Mouse (Mus musculus) heart, adult 2 months (tissue): ENCODE measurements around the gene Mpv17l2. TPM values are rescaled to one million over a fixed set of nuclear protein-coding genes. Genes with fewer than 3 reads are reported as not detected.

Experiments used
- DNase-seq, 2 experiments: peaks; one replicate each; pipeline ENCODE4 v3.0.0; 2021
- H3K27ac ChIP-seq: fragments of 200-600 bp; 2 replicates; pipeline ENCODE4 v1.8.1; 2022
- H3K27me3 ChIP-seq: fragments of 200-500 bp; 2 replicates; pipeline ENCODE4 v1.6.1; 2012; ENCODE audit warnings: mild to moderate bottlenecking, low read length, inconsistent platforms, mixed read lengths; ENCODE audit not compliant: control insufficient read depth, insufficient read depth
- H3K36me3 ChIP-seq: fragments of 200-500 bp; 2 replicates; pipeline ENCODE4 v1.6.1; 2012; ENCODE audit warnings: low read length, inconsistent platforms; ENCODE audit not compliant: control insufficient read depth, insufficient read depth
- H3K4me1 ChIP-seq: fragments of 200-500 bp; 2 replicates; pipeline ENCODE4 v1.6.1; 2011; ENCODE audit warnings: low read length; ENCODE audit not compliant: control insufficient read depth, insufficient read depth
- H3K4me3 ChIP-seq: fragments of 200-600 bp; 2 replicates; pipeline ENCODE4 v1.8.1; 2022
- H3K79me2 ChIP-seq: fragments of 200-500 bp; replicated peaks from 2 replicates; pipeline ENCODE4 v1.6.1; 2012; ENCODE audit warnings: mild to moderate bottlenecking, inconsistent platforms, low read length, moderate library complexity, mixed read lengths; ENCODE audit not compliant: control insufficient read depth, insufficient read depth
- H3K9ac ChIP-seq: fragments of 200-500 bp; 2 replicates; pipeline ENCODE4 v1.6.1; 2012; ENCODE audit warnings: low read depth, mild to moderate bottlenecking, control low read depth, inconsistent platforms, low read length, mixed read lengths
- CTCF ChIP-seq: fragments of 200-600 bp; IDR thresholded peaks from 2 replicates; pipeline ENCODE4 v1.8.1; 2022; ENCODE audit warnings: antibody characterized with exemption, mild to moderate bottlenecking, moderate library complexity
- EP300 ChIP-seq: fragments of 200-500 bp; IDR thresholded peaks from 2 replicates; pipeline ENCODE4 v1.6.1; 2011; ENCODE audit warnings: low read depth, low read length, control low read depth; ENCODE audit not compliant: insufficient read depth
- POLR2A ChIP-seq: fragments of 200-500 bp; IDR thresholded peaks from 2 replicates; pipeline ENCODE4 v1.6.1; 2011; ENCODE audit warnings: mild to moderate bottlenecking, low read depth, low read length, control low read depth; ENCODE audit not compliant: insufficient read depth
- WGBS: fragments of 180-500 bp; shearing (Covaris S2); methylation state at CpG from one replicate; pipeline ENCODE4 v1.1.7; 2018; 5-methylcytosine and 5-hydroxymethylcytosine counted together
- intact Hi-C: fragments of 180-260 bp; cut with DNase I; formaldehyde crosslinking; loops from one replicate; pipeline ENCODE4 v1.15.1; 2025
- polyA plus RNA-seq: library from polyadenylated mRNA; depleted of rRNA; stranded (reverse); fragments of >200 nt; gene quantifications from 2 replicates; pipeline ENCODE4 v1.2.3, GENCODE M21; 2012
- total RNA-seq, 2 experiments: library from RNA; stranded (reverse); gene quantifications; 2 replicates each; pipeline ENCODE4 v1.2.3; 2021

Gene Mpv17l2
- total and polyA plus RNA-seq, 3 experiments, result 21.7 to 32.2 (median 29.1) TPM

- WGBS, result 86% methylated on average over 7 of the region's 7 CpGs
- Histone ChIP-seq H3K4me3 (no peak overlapping the region), H3K27me3 (no peaks in the 10 kb centered on the region), H3K79me2 (no peaks in the 10 kb centered on the region; the same call in none of the 2 replicates), H3K27ac (no peak overlapping the region), H3K36me3 (no peaks in the 10 kb centered on the region), H3K4me1 (peaks cover 11% of the 10 kb centered on the region), H3K9ac (no peak overlapping the region)
- no peak for DNase-seq
- no peak for TF ChIP-seq CTCF
- intact Hi-C loops, result loop anchor here (10.0 kb wide), 1 partner anchor 246 kb away; the partner anchor contains the start of genes Fkbp8 and Kxd1
Observed at GRCm38 (mm10) chr8:70771217-70771616, 10.5 kb upstream of the Mpv17l2 start.

GRCm38 (mm10) chr8:70770748-70771147 is 10.0 kb upstream of the Mpv17l2 start:
- no peak overlapping the region for H3K4me3 ChIP-seq
- intact Hi-C loops, result loop anchor here (10.0 kb wide), 1 partner anchor 246 kb away; the partner anchor contains the start of genes Fkbp8 and Kxd1

GRCm38 (mm10) chr8:70769858-70770257 is 9.1 kb upstream of the Mpv17l2 start:
- H3K4me3 ChIP-seq, result no peak overlapping the region
- H3K27me3 ChIP-seq, result no peaks in the 10 kb centered on the region
- no peak overlapping the region for H3K9ac ChIP-seq
- DNase-seq, result no peak
- H3K79me2 ChIP-seq, result no peaks in the 10 kb centered on the region; the same call in 1 of the 2 replicates
- WGBS, result 81% methylated on average over 12 of the region's 12 CpGs
- intact Hi-C loops, result loop anchor here (1.0 to 10.0 kb wide), 2 partner anchors 50 to 245 kb away; partner anchors contain the start of genes Fkbp8 and Kxd1
- TF ChIP-seq EP300, result no peak
- no peak for TF ChIP-seq POLR2A
- TF ChIP-seq CTCF, result no peak
- H3K27ac ChIP-seq, result no peak overlapping the region
- no peaks in the 10 kb centered on the region for H3K36me3 ChIP-seq
- H3K4me1 ChIP-seq, result peaks cover 11% of the 10 kb centered on the region

More at GRCm38 (mm10) chr8:70770748-70771147, 10.0 kb upstream of the Mpv17l2 start:
- Histone ChIP-seq H3K36me3 (no peaks in the 10 kb centered on the region), H3K9ac (no peak overlapping the region), H3K4me1 (peaks cover 13% of the 10 kb centered on the region), H3K79me2 (no peaks in the 10 kb centered on the region; the same call in none of the 2 replicates), H3K27ac (no peak overlapping the region), H3K27me3 (no peaks in the 10 kb centered on the region)
- DNase-seq, result no peak
- no peak for TF ChIP-seq POLR2A
- no peak for TF ChIP-seq CTCF
- no peak for TF ChIP-seq EP300
- 94% methylated on average over 13 of the region's 13 CpGs for WGBS

- peaks cover 10% of the 10 kb centered on the region for H3K4me1 ChIP-seq
- TF ChIP-seq CTCF (no peak; the same call in 1 of the 2 replicates), EP300 (peak; percentile 92; the same call in 1 of the 2 replicates)
- peak; percentile 93 to 94 for DNase-seq
- no peaks in the 10 kb centered on the region for H3K36me3 ChIP-seq
- no peaks in the 10 kb centered on the region; the same call in 1 of the 2 replicates for H3K79me2 ChIP-seq
- no peak overlapping the region for H3K27ac ChIP-seq
- intact Hi-C loops, result loop anchor here (1.0 kb wide), 1 partner anchor 49 kb away; no protein-coding TSS in a partner anchor
- no peaks in the 10 kb centered on the region for H3K27me3 ChIP-seq
- WGBS, result 12% methylated on average over 26 of the region's 26 CpGs
- no peak overlapping the region for H3K4me3 ChIP-seq
- H3K9ac ChIP-seq, result no peak overlapping the region
Observed at GRCm38 (mm10) chr8:70769359-70769758, 8.6 kb upstream of the Mpv17l2 start.

- Histone ChIP-seq H3K27ac (no peak overlapping the region), H3K4me3 (no peak overlapping the region), H3K9ac (no peak overlapping the region), H3K79me2 (no peaks in the 10 kb centered on the region; the same call in 1 of the 2 replicates), H3K27me3 (no peaks in the 10 kb centered on the region), H3K36me3 (no peaks in the 10 kb centered on the region), H3K4me1 (peaks cover 6% of the 10 kb centered on the region)
- 84% methylated on average over 16 of the region's 16 CpGs for WGBS
- TF ChIP-seq POLR2A, result no peak
- TF ChIP-seq CTCF, result no peak
- TF ChIP-seq EP300, result no peak
- intact Hi-C loops, result loop anchor here (1.0 kb wide), 1 partner anchor 49 kb away; no protein-coding TSS in a partner anchor
- peak; percentile 54 to 58 for DNase-seq
Observed at GRCm38 (mm10) chr8:70768956-70769355, 8.2 kb upstream of the Mpv17l2 start.

GRCm38 (mm10) chr8:70768231-70768776 is 7.6 kb upstream of the Mpv17l2 start:
- Histone ChIP-seq H3K79me2 (no peaks in the 10 kb centered on the region; the same call in 1 of the 2 replicates), H3K4me3 (no peak overlapping the region), H3K4me1 (peaks cover 6% of the 10 kb centered on the region), H3K27ac (no peak overlapping the region), H3K36me3 (no peaks in the 10 kb centered on the region), H3K9ac (no peak overlapping the region), H3K27me3 (no peaks in the 10 kb centered on the region)
- TF ChIP-seq POLR2A, result no peak
- no peak for TF ChIP-seq EP300
- no peak for TF ChIP-seq CTCF
- intact Hi-C loops, result no loop called here
- DNase-seq, result peak; percentile 47 to 74
- 90% methylated on average over 32 of the region's 32 CpGs for WGBS
